Mouse (Mus musculus) limb, embryonic 10.5 days (tissue): ENCODE measurements around the gene Gm45785. TPM values are rescaled to one million over a fixed set of nuclear protein-coding genes. Genes with fewer than 3 reads are reported as not detected.

Experiments
- DNase-seq: peaks from one replicate; pipeline ENCODE4 v3.0.0-alpha.2; 2017; ENCODE audit warnings: low spot score
- H3K27ac ChIP-seq: fragments of 300-500 bp; sonication (generic); 2 replicates; pipeline ENCODE4 v1.5.1; 2016; ENCODE audit warnings: mild to moderate bottlenecking
- H3K27me3 ChIP-seq: fragments of 300-500 bp; sonication (generic); 2 replicates; pipeline ENCODE4 v1.6.1; 2016; ENCODE audit warnings: low read depth, mild to moderate bottlenecking; ENCODE audit not compliant: poor library complexity, severe bottlenecking
- H3K36me3 ChIP-seq: fragments of 300-500 bp; sonication (generic); 2 replicates; pipeline ENCODE4 v1.6.1; 2016; ENCODE audit warnings: mild to moderate bottlenecking, moderate library complexity
- H3K4me1 ChIP-seq: fragments of 300-500 bp; sonication (generic); 2 replicates; pipeline ENCODE4 v1.6.1; 2016
- H3K4me3 ChIP-seq: fragments of 300-500 bp; sonication (generic); 2 replicates; pipeline ENCODE4 v1.5.1; 2016; ENCODE audit warnings: mild to moderate bottlenecking, moderate library complexity
- H3K9me3 ChIP-seq: fragments of 300-500 bp; sonication (generic); replicated peaks from 2 replicates; pipeline ENCODE4 v1.6.1; 2016; ENCODE audit warnings: mild to moderate bottlenecking
- WGBS: fragments of 180-500 bp; shearing (Covaris S2); methylation state at CpG from one replicate; pipeline ENCODE4 v1.1.7; 2016; 5-methylcytosine and 5-hydroxymethylcytosine counted together
- polyA plus RNA-seq: library from polyadenylated mRNA; unstranded; fragments of >200 nt; fragmentation: Nextera tagmentation; extraction: Ambion mirVana; gene quantifications from 2 replicates; pipeline ENCODE4 v1.2.1, GENCODE M21; 2016

Gm45785 gene
- polyA plus RNA-seq, 1 experiment from 2014 or later = not detected

GRCm38 (mm10) chr7:140810496-140810895 lies 45.6 kb downstream of the Gm45785 start:
- no peak overlapping the region for H3K4me3 ChIP-seq
- no peak overlapping the region for H3K27ac ChIP-seq
- 92% methylated on average over 6 of the region's 6 CpGs for WGBS
- H3K9me3 ChIP-seq = no peaks in the 10 kb centered on the region
- H3K4me1 ChIP-seq = no peaks in the 10 kb centered on the region
- no peaks in the 10 kb centered on the region for H3K27me3 ChIP-seq
- peaks cover 22% of the 10 kb centered on the region for H3K36me3 ChIP-seq
- DNase-seq = no peak

DNA sequence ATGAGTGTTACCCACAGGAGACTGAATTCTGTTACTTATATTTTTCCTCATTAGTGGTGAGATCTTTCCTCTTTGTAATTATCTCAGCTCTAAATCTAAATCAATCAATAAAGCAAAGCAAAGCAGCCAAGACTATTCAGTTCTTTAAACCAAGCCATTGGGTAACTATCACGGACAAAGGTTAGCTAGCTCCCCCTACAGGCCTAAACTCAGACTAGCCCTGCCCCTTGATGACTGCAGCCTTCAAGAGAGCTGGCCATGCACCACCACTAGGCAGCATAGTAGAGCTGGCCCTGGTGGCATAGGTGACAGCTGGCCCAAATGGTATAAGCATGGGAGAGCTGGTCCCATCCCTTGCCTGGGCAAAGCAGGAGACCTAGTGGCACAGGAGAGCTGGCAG lies 50.4 kb downstream of the Gm45785 start:
- no peaks in the 10 kb centered on the region; the same call in 1 of the 2 replicates for H3K36me3 ChIP-seq
- no peak for DNase-seq
- H3K9me3 ChIP-seq = no peaks in the 10 kb centered on the region
- 11% methylated on average over 1 of the region's 1 CpGs for WGBS
- H3K27ac ChIP-seq = no peak overlapping the region
- no peaks in the 10 kb centered on the region for H3K27me3 ChIP-seq
- no peak overlapping the region for H3K4me3 ChIP-seq
- H3K4me1 ChIP-seq = no peaks in the 10 kb centered on the region

DNA sequence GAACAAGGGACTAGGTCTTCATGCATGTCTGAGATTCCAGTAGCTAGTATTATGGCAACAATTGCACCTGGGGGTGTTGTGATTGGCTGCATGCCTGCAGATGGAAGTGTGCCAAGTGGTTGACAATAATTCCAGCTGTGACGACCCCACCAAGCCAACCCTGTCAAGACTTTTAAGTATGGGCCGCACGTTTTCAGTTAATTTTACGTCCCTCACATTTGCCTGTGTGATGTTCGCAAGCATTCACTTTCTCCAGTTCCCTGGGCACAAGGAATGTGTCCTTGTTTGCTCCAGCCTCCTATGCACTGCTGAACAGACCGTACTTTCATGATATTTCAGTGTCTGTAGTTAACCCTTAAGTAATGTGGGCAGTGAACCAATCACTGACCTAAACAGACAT lies 53.5 kb downstream of the Gm45785 start:
- WGBS = 87% methylated on average over 6 of the region's 6 CpGs

GRCm38 (mm10) chr7:140798212-140798611 lies 57.9 kb downstream of the Gm45785 start:
- Histone ChIP-seq H3K4me3 (no peak overlapping the region), H3K27me3 (no peaks in the 10 kb centered on the region), H3K4me1 (no peaks in the 10 kb centered on the region), H3K9me3 (no peaks in the 10 kb centered on the region), H3K36me3 (no peaks in the 10 kb centered on the region), H3K27ac (no peak overlapping the region)
- DNase-seq = no peak
- 83% methylated on average over 2 of the region's 2 CpGs for WGBS

More for the DNA sequence above, 53.5 kb downstream of the Gm45785 start:
- H3K36me3 ChIP-seq = no peaks in the 10 kb centered on the region
- no peak for DNase-seq
- no peak overlapping the region for H3K4me3 ChIP-seq
- no peak overlapping the region for H3K27ac ChIP-seq
- H3K4me1 ChIP-seq = no peaks in the 10 kb centered on the region
- no peaks in the 10 kb centered on the region for H3K9me3 ChIP-seq
- no peaks in the 10 kb centered on the region for H3K27me3 ChIP-seq

DNA sequence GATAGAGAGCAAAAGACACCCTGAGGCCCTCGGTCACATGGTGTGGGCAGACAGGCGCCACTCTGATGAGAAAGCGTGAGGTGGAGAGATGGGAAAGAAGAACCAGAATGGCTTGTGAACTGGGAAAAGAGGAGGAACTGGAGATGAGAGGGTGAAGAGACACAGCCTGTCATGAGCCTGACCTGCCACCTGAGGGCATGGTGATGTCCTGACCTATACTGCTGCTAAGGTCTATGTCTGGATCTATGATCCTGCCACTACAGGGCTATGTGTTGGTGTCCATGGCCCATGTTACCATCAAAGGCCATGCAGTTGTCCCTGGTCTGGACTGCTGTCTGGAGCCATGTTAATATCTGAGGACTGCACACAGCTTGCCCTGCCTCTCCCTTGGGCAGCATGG lies 58.5 kb downstream of the Gm45785 start:
- WGBS = 90% methylated on average over 3 of the region's 3 CpGs
- DNase-seq = no peak
- Histone ChIP-seq H3K4me1 (no peaks in the 10 kb centered on the region), H3K9me3 (no peaks in the 10 kb centered on the region), H3K27ac (no peak overlapping the region), H3K36me3 (no peaks in the 10 kb centered on the region), H3K4me3 (no peak overlapping the region), H3K27me3 (no peaks in the 10 kb centered on the region)

DNA sequence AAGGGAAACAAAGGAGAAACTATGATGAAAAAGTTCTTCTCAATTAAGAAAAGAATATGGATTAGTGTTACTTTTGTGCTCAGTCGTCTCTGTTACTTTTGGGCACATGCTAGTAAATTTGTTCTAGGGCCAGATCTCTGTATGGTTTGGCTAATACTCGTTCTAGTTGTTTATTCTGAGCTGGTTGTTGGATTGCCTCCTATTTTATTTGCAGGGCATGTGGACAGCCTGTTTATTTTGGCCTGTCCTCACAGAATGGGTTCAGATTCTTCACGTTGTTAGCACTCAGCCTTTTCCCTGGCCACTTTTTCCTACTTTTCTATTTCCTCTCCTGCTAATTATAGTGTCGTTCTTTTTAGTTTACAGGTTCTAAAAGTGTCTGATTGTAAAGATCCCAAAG lies 62.6 kb downstream of the Gm45785 start:
- no peak for DNase-seq
- H3K27ac ChIP-seq = no peak overlapping the region
- no peaks in the 10 kb centered on the region for H3K27me3 ChIP-seq
- H3K36me3 ChIP-seq = no peaks in the 10 kb centered on the region
- 76% methylated on average over 4 of the region's 4 CpGs for WGBS
- H3K9me3 ChIP-seq = no peaks in the 10 kb centered on the region
- H3K4me3 ChIP-seq = no peak overlapping the region
- no peaks in the 10 kb centered on the region for H3K4me1 ChIP-seq

DNA sequence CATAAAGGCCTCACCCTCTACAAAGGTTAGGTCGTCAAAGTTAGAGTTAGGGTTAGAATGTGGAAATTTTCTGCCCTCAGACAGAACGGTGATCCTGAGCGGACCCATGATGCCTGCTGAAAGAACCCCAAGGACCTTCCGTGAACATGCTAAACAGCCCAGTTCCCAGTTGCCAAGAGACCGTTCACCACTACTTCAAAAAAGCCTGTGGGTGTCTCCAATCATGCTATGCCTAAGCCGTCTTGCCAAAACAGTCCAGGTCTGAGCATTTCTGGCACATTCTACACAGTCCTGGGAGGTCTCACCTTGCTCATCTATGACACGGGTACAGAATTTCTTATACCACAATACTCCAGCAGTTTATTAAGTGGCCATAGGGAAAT lies 68.1 kb downstream of the Gm45785 start:
- Histone ChIP-seq H3K4me1 (no peaks in the 10 kb centered on the region), H3K4me3 (no peak overlapping the region), H3K36me3 (no peaks in the 10 kb centered on the region), H3K27ac (no peak overlapping the region), H3K27me3 (no peaks in the 10 kb centered on the region), H3K9me3 (no peaks in the 10 kb centered on the region)
- DNase-seq = no peak
- WGBS = 84% methylated on average over 7 of the region's 7 CpGs

GRCm38 (mm10) chr7:140787406-140788052 lies 68.6 kb downstream of the Gm45785 start, which contains the start of gene Syce1:
Syce1 (minus strand) TSS chr7:140787852.
- no peaks in the 10 kb centered on the region for H3K27me3 ChIP-seq
- no peak within 1 kb of the TSS for H3K27ac ChIP-seq
- no peaks in the 10 kb centered on the region for H3K36me3 ChIP-seq
- no peak for DNase-seq
- H3K4me3 ChIP-seq = no peak within 1 kb of the TSS
- H3K9me3 ChIP-seq = no peaks in the 10 kb centered on the region
- 82% methylated on average over 33 of the region's 33 CpGs for WGBS
- no peaks in the 10 kb centered on the region for H3K4me1 ChIP-seq

DNA sequence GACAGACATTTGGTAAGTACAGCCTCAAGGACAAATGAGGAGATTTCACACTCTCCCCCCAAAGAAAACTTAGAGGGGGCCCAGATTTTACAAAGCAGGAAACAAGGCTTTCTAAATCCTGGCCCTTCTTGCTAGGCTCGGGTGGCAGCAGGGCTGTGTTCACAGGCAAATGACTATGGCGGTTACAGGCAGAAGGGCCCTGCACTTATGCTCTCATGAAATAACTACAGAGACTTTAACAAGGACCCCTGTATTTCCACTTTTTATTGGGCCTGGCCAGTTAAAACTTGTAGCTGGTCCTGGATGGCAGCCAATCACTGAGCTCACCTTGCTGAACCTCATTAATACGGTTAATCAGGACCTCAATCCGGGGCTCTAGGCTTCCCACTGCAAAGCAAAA lies 75.6 kb downstream of the Gm45785 start:
- no peaks in the 10 kb centered on the region for H3K4me1 ChIP-seq
- H3K9me3 ChIP-seq = no peaks in the 10 kb centered on the region
- H3K4me3 ChIP-seq = no peak overlapping the region
- no peaks in the 10 kb centered on the region for H3K36me3 ChIP-seq
- 81% methylated on average over 4 of the region's 4 CpGs for WGBS
- H3K27me3 ChIP-seq = no peaks in the 10 kb centered on the region
- no peak for DNase-seq
- no peak overlapping the region for H3K27ac ChIP-seq

Other genes with a start within 250 kb of the Gm45785 start
- gene Olfr61, start 227.4 kb downstream of the Gm45785 start, polyA plus RNA-seq = not detected in 2 replicates
- not detected in 2 replicates for gene Olfr53, start 209.9 kb downstream of the Gm45785 start, polyA plus RNA-seq
- gene Olfr539, start 196.4 kb downstream of the Gm45785 start, polyA plus RNA-seq = not detected in 2 replicates
- 0.03 TPM in 1 of 2 replicates, not detected in the other for gene Olfr45, start 174.4 kb downstream of the Gm45785 start, polyA plus RNA-seq
- gene Olfr541, start 159.1 kb downstream of the Gm45785 start, polyA plus RNA-seq = not detected in 2 replicates
- 0.09 TPM in 2 replicates for gene Cyp2e1, start 92.6 kb downstream of the Gm45785 start, polyA plus RNA-seq
- 0.10 and 0.23 TPM in 2 replicates for gene Syce1, start 68.5 kb downstream of the Gm45785 start, polyA plus RNA-seq
- 2.1 and 2.2 TPM in 2 replicates for gene Zfp941, start 34.2 kb downstream of the Gm45785 start, polyA plus RNA-seq
- gene Urah, start 21.3 kb downstream of the Gm45785 start, polyA plus RNA-seq = 0.75 and 0.95 TPM in 2 replicates
- gene Scgb1c1, start 10.8 kb downstream of the Gm45785 start, polyA plus RNA-seq = not detected in 2 replicates
- gene Odf3, start 8.5 kb downstream of the Gm45785 start, polyA plus RNA-seq = not detected in 2 replicates
- 45.2 and 54.2 TPM in 2 replicates for gene Ric8a, start 626 bp upstream of the Gm45785 start, polyA plus RNA-seq
- gene Bet1l, start 1.2 kb upstream of the Gm45785 start, polyA plus RNA-seq = 23.0 and 26.1 TPM in 2 replicates
- gene Psmd13, start 25.6 kb upstream of the Gm45785 start, polyA plus RNA-seq = 353 and 364 TPM in 2 replicates
- gene Sirt3, start 26.0 kb upstream of the Gm45785 start, polyA plus RNA-seq = 25.4 and 27.6 TPM in 2 replicates
- gene Cox8b, start 44.1 kb upstream of the Gm45785 start, polyA plus RNA-seq = 0.49 TPM in 1 of 2 replicates, not detected in the other
- 0.06 and 0.26 TPM in 2 replicates for gene Nlrp6, start 64.6 kb upstream of the Gm45785 start, polyA plus RNA-seq
- 11.4 and 15.4 TPM in 2 replicates for gene Pgghg, start 85.1 kb upstream of the Gm45785 start, polyA plus RNA-seq
- 4.2 and 5.9 TPM in 2 replicates for gene Ifitm5, start 94.0 kb upstream of the Gm45785 start, polyA plus RNA-seq
- not detected in 2 replicates for gene Gm45717, start 99.6 kb upstream of the Gm45785 start, polyA plus RNA-seq
- 904 and 922 TPM in 2 replicates for gene Ifitm2, start 99.7 kb upstream of the Gm45785 start, polyA plus RNA-seq
- gene Ifitm1, start 110.9 kb upstream of the Gm45785 start, polyA plus RNA-seq = 27.9 and 43.1 TPM in 2 replicates
- gene Ifitm3, start 154.4 kb upstream of the Gm45785 start, polyA plus RNA-seq = 54.0 and 56.4 TPM in 2 replicates
- 0.31 TPM in 1 of 2 replicates, not detected in the other for gene Ifitm6, start 161.6 kb upstream of the Gm45785 start, polyA plus RNA-seq
- gene Gm17387, start 172.8 kb upstream of the Gm45785 start, polyA plus RNA-seq = not detected in 2 replicates
- gene B4galnt4, start 204.8 kb upstream of the Gm45785 start, polyA plus RNA-seq = 26.2 and 30.7 TPM in 2 replicates
- 6.0 and 8.2 TPM in 2 replicates for gene Pkp3, start 221.9 kb upstream of the Gm45785 start, polyA plus RNA-seq
- 2.3 TPM in 2 replicates for gene Sigirr, start 244.2 kb upstream of the Gm45785 start, polyA plus RNA-seq